Mouse (Mus musculus): Measurements from ENCODE around the gene Dyrk1a.

DNA sequence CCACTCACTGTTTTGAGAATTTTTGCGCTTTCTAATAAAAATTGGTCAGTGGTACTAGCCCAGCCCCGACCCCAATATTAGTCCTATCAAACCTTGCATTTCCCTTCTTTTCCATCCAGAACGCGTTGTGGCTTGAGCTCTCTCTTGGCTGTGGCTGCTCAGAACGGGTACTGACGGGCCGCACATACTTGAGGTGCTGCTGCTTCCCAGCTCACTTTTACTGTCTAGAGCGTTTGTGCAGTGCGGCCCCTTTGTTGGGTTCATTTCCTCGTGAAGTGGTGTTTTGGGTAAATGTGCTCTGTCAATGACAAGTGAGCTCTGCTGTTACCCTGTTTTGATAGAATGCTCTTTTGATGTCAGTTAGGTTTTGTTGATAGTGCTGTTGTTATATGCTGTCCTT is 67.6 kb downstream of the Dyrk1a start:
- TF ChIP-seq EP300 (IDR thresholded peaks at IDR 0.05; ENCODE audit: low read depth) (no peak), CTCF (IDR thresholded peaks at IDR 0.05; ENCODE audit: low read depth) (no peak)
